Mouse (Mus musculus) heart, embryonic 16.5 days (tissue): Measurements from ENCODE around the gene Angptl4. TPM values are rescaled to one million over a fixed set of nuclear protein-coding genes. Genes with fewer than 3 reads are reported as not detected.

Experiments used
- ATAC-seq: fragments of 200-750 bp; cut with Nextera tagmentation; replicated peaks from 2 replicates; pipeline ENCODE4 v1.8.0; 2017; ENCODE audit warnings: moderate number of reproducible peaks; ENCODE audit not compliant: insufficient read depth, low FRiP score; ENCODE audit errors: extremely low read depth
- H3K27ac ChIP-seq: fragments of 300-500 bp; sonication (generic); 2 replicates; pipeline ENCODE4 v1.5.1; 2014; ENCODE audit warnings: mild to moderate bottlenecking, low read length, control low read depth, moderate library complexity
- H3K27me3 ChIP-seq: fragments of 300-500 bp; sonication (generic); 2 replicates; pipeline ENCODE4 v1.6.1; 2014; ENCODE audit warnings: low read length, mixed read lengths; ENCODE audit not compliant: control insufficient read depth, insufficient read depth
- H3K36me3 ChIP-seq: fragments of 300-500 bp; sonication (generic); 2 replicates; pipeline ENCODE4 v1.6.1; 2014; ENCODE audit not compliant: control insufficient read depth, insufficient read depth
- H3K4me1 ChIP-seq: fragments of 300-500 bp; sonication (generic); 2 replicates; pipeline ENCODE4 v1.6.1; 2014; ENCODE audit warnings: low read length, mixed read lengths; ENCODE audit not compliant: control insufficient read depth, insufficient read depth
- H3K4me2 ChIP-seq: fragments of 300-500 bp; sonication (generic); 2 replicates; pipeline ENCODE4 v1.6.1; 2014; ENCODE audit warnings: low read depth, mild to moderate bottlenecking, control low read depth, low read length
- H3K4me3 ChIP-seq: fragments of 300-500 bp; sonication (generic); 2 replicates; pipeline ENCODE4 v1.5.1; 2014; ENCODE audit warnings: mild to moderate bottlenecking, control low read depth, low read length
- H3K9ac ChIP-seq: fragments of 300-500 bp; sonication (generic); 2 replicates; pipeline ENCODE4 v1.6.1; 2014; ENCODE audit warnings: low read length, control low read depth
- H3K9me3 ChIP-seq: fragments of 300-500 bp; sonication (generic); replicated peaks from 2 replicates; pipeline ENCODE4 v1.6.1; 2016; ENCODE audit warnings: low read length; ENCODE audit not compliant: control insufficient read depth
- WGBS: fragments of 180-500 bp; shearing (Covaris S2); extraction: QIAGEN DNeasy Blood & Tissue Kit; methylation state at CpG from one replicate; pipeline ENCODE4 v1.1.7; 2014; 5-methylcytosine and 5-hydroxymethylcytosine counted together
- polyA plus RNA-seq: library from polyadenylated mRNA; unstranded; fragments of >200 nt; fragmentation: Nextera tagmentation; extraction: Ambion mirVana; gene quantifications from 2 replicates; pipeline ENCODE4 v1.2.1, GENCODE M21; 2015

The Angptl4 gene
- polyA plus RNA-seq, 1 experiment from 2014 or later: 16.4 TPM

DNA sequence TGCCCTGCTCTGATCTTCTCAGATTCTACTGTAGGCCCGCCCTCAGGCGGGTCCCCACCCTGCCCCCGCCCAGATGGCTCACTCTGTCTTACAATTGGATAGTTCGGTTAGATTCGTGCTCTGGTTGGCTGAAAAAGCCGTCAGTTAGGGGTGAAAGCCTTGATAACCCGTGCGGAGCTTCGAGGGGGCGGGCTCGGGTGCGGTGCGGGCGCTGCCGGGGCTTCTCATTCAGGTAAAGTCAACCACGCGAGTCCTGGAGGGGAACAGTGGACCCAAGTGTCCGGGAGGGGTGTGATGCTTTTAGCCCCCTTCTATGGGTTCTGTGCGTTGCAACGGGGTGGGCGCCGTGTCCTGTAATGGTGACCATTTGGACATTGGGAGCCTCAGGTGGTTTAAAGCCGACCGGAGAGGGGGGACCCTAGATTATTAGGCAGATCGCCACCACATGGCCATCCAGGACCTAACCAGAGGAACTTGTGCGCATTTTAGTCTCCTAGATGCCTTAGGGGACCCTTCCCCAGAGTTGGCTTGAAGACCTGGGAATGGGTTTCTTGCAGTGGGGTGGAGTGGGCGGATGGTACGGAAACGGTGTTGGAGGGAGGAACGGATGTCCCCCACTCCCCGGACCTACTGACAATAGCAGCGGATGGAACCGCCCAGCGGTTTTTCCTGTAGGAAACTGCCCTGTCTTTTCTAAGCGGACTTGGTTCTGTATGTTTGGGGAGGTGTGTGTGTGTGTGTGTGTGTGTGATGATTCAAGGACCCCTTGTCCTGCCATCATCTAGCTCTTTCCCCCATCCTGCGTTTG, 28.9 kb upstream of the Angptl4 start, which contains the start of gene Kank3:
Kank3 (plus strand) TSS at position 186 of the 808 bp plus-strand sequence.
- H3K9me3 ChIP-seq: no peaks in the 10 kb centered on the region
- peak within 1 kb of the TSS; percentile 66 for H3K9ac ChIP-seq
- peaks cover 23% of the 10 kb centered on the region for H3K27me3 ChIP-seq
- peaks cover 19% of the 10 kb centered on the region for H3K4me1 ChIP-seq
- H3K4me3 ChIP-seq: peak within 1 kb of the TSS; percentile 55
- H3K27ac ChIP-seq: peak within 1 kb of the TSS; percentile 81
- peak; percentile 91 for ATAC-seq
- peak within 1 kb of the TSS; percentile 75 for H3K4me2 ChIP-seq
- WGBS: under 1% methylated on average over 36 of the region's 36 CpGs
- H3K36me3 ChIP-seq: no peaks in the 10 kb centered on the region

- H3K27me3 ChIP-seq: peaks cover 21% of the 10 kb centered on the region
- H3K9me3 ChIP-seq: no peaks in the 10 kb centered on the region
- no peak overlapping the region for H3K27ac ChIP-seq
- H3K4me3 ChIP-seq: no peak overlapping the region
- H3K4me2 ChIP-seq: no peak overlapping the region
- H3K4me1 ChIP-seq: peaks cover 21% of the 10 kb centered on the region
- H3K9ac ChIP-seq: no peak overlapping the region
- WGBS: 29% methylated on average over 10 of the region's 10 CpGs
- no peaks in the 10 kb centered on the region for H3K36me3 ChIP-seq
- no peak for ATAC-seq
These were observed 26.6 kb upstream of the Angptl4 start for GRCm38 (mm10) chr17:33808192-33808591.

- WGBS: 56% methylated on average over 8 of the region's 9 CpGs
- no peak overlapping the region for H3K4me2 ChIP-seq
- no peak overlapping the region for H3K9ac ChIP-seq
- peaks cover 16% of the 10 kb centered on the region for H3K4me1 ChIP-seq
- no peak for ATAC-seq
- no peaks in the 10 kb centered on the region for H3K36me3 ChIP-seq
- no peak overlapping the region for H3K27ac ChIP-seq
- no peaks in the 10 kb centered on the region for H3K9me3 ChIP-seq
- H3K27me3 ChIP-seq: peaks cover 27% of the 10 kb centered on the region
- H3K4me3 ChIP-seq: no peak overlapping the region
These were observed 25.7 kb upstream of the Angptl4 start for GRCm38 (mm10) chr17:33807181-33807888.

DNA sequence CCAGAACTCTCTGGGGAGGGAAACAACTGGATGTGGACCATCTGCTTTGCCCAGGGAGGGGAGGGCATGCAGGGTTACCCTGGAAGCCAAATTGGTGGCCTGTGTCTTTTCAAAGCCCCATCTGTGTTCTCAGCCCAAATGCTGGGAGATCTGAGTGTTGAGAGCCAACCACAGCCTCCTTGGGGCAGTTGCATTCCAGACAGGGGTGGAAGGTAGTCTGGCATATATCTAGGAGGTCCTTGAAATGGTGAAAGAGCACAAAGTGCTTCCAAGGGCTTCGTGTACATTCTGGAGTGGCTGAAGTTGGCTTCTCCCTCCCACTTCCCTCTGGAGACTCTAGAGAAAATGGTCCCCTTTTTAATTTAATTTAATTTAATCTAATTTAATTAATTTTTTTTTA, 23.1 kb upstream of the Angptl4 start:
- peak; percentile 63 for ATAC-seq
- WGBS: 29% methylated on average over 1 of the region's 1 CpGs
- H3K4me3 ChIP-seq: no peak overlapping the region
- no peaks in the 10 kb centered on the region for H3K36me3 ChIP-seq
- peaks cover 4% of the 10 kb centered on the region for H3K4me1 ChIP-seq
- peaks cover 30% of the 10 kb centered on the region for H3K27me3 ChIP-seq
- H3K27ac ChIP-seq: no peak overlapping the region
- H3K9ac ChIP-seq: no peak overlapping the region
- H3K4me2 ChIP-seq: no peak overlapping the region
- no peaks in the 10 kb centered on the region for H3K9me3 ChIP-seq

- Histone ChIP-seq H3K27me3 (peaks cover 28% of the 10 kb centered on the region), H3K4me2 (no peak overlapping the region), H3K36me3 (no peaks in the 10 kb centered on the region), H3K9me3 (no peaks in the 10 kb centered on the region), H3K4me1 (peaks cover 4% of the 10 kb centered on the region), H3K9ac (no peak overlapping the region), H3K27ac (no peak overlapping the region), H3K4me3 (no peak overlapping the region)
- WGBS: 53% methylated on average over 4 of the region's 4 CpGs
- no peak for ATAC-seq
These were observed 22.6 kb upstream of the Angptl4 start for GRCm38 (mm10) chr17:33804205-33804604.

- no peaks in the 10 kb centered on the region for H3K9me3 ChIP-seq
- H3K27me3 ChIP-seq: peaks cover 25% of the 10 kb centered on the region
- ATAC-seq: no peak
- no peak overlapping the region for H3K9ac ChIP-seq
- H3K27ac ChIP-seq: no peak overlapping the region
- no peak overlapping the region for H3K4me3 ChIP-seq
- no peak overlapping the region for H3K4me2 ChIP-seq
- no peaks in the 10 kb centered on the region for H3K36me3 ChIP-seq
- 5% methylated on average over 2 of the region's 2 CpGs for WGBS
- peaks cover 4% of the 10 kb centered on the region for H3K4me1 ChIP-seq
These were observed 20.6 kb upstream of the Angptl4 start for GRCm38 (mm10) chr17:33802221-33802620.

- Histone ChIP-seq H3K4me1 (no peaks in the 10 kb centered on the region), H3K9me3 (no peaks in the 10 kb centered on the region), H3K27me3 (peaks cover 16% of the 10 kb centered on the region), H3K4me2 (no peak overlapping the region), H3K9ac (no peak overlapping the region), H3K4me3 (no peak overlapping the region), H3K36me3 (no peaks in the 10 kb centered on the region), H3K27ac (no peak overlapping the region)
- 50% methylated on average over 1 of the region's 1 CpGs for WGBS
- no peak for ATAC-seq
These were observed 17.6 kb upstream of the Angptl4 start for GRCm38 (mm10) chr17:33799277-33799676.

DNA sequence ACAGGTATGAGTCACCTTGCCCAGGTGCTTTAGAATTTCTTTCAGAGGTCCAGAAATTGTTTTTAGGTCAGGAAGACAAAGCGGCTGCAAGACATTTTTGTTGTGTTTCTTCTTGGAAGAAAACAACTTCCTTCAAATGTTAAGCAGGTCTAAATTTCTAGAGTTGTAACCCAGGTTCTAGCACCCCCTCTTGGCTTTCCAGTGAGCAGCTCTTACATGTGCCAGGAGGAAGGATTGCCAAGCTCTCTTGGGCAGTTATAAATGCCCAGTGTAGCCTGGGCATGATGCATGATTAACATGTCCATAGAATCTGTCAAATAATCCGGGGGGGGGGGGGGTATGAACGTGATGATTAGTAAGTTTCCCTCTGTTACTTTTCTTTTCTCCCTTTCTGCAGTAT, 16.7 kb upstream of the Angptl4 start:
- Histone ChIP-seq H3K4me2 (no peak overlapping the region), H3K4me1 (no peaks in the 10 kb centered on the region), H3K4me3 (no peak overlapping the region), H3K27ac (no peak overlapping the region), H3K9me3 (no peaks in the 10 kb centered on the region), H3K9ac (no peak overlapping the region), H3K27me3 (peaks cover 14% of the 10 kb centered on the region), H3K36me3 (no peaks in the 10 kb centered on the region)
- 42% methylated on average over 3 of the region's 3 CpGs for WGBS
- no peak for ATAC-seq

DNA sequence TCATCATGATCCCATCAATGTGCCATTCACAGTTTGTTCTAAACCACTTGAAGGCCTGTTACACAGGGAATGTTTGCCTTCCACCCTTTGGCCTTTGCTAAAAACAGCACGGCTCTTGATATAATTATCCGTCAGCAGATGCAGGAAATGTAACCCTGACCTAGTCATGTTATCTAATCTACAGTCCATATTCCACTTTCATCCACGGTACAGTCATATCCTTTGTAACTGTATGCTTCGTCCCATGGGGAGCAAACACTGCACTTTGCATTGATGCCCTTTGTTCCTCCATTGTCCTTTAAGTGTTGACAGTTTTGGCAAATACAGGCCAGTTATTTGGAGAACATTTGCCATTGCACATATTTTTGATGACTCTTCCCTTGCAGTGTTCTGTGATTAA, 7.1 kb upstream of the Angptl4 start:
- Histone ChIP-seq H3K4me3 (no peak overlapping the region), H3K36me3 (no peaks in the 10 kb centered on the region), H3K27me3 (0 out of 2 replicates have a peak, but pooled peaks cover 3% of the 10 kb centered on the region), H3K4me2 (no peak overlapping the region), H3K9me3 (no peaks in the 10 kb centered on the region), H3K4me1 (peaks cover 14% of the 10 kb centered on the region), H3K9ac (no peak overlapping the region), H3K27ac (0 out of 2 replicates have a peak overlapping the region, but pooled peaks have one; percentile 26)
- peak; percentile 79 for ATAC-seq
- WGBS: 15% methylated on average over 4 of the region's 4 CpGs
